Mouse (Mus musculus) hindlimb bud, embryonic 11.5 days (tissue): ENCODE results near the gene Slc16a9.
A peak's percentile ranks its signal among the peaks of the same experiment; 100 is the strongest.

Experiments used
- DNase-seq: peaks from one replicate; pipeline ENCODE4 v3.0.0-alpha.2; 2012; ENCODE audit warnings: low read depth, low spot score; ENCODE audit errors: extremely low spot score

Slc16a9 gene

DNA sequence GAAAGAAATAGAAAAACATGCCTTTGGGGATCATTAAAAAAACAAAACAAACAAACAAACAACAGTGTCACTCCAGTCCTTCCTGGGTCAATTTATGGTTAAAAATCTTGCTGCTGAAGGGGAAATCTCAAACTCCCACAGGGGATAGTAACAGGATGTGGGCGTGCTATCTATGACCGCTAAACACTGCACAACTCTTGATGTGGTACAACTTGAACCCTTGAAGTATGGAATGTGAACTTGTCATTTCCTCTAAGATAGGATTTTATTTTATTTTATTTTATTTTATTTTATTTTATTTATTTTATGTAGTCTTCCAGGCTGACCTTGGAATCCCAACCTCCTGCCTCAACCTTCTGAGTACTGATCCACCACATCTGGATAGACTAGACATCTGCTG lies 54.2 kb downstream of the Slc16a9 start:
- DNase-seq = no peak

DNA sequence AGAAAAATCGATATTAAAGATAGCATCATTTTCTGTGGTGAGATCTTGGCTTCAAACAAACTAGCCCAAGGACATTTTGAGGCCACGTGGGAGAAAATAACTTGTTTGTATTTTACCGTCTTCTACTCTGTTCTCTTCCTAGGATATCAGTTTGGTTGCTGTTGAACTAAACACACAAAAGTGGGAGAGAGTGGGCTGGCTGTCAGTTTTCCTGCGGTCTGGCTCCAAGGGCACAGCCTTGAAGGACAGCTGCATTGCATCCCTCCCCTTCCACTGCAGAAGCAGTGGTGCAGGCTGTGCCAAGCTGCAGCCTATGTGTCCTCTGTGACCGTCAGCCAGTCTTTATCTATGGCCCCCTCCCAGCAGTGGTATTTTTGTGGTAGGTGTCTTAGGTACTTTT lies 54.8 kb downstream of the Slc16a9 start:
- no peak for DNase-seq

DNA sequence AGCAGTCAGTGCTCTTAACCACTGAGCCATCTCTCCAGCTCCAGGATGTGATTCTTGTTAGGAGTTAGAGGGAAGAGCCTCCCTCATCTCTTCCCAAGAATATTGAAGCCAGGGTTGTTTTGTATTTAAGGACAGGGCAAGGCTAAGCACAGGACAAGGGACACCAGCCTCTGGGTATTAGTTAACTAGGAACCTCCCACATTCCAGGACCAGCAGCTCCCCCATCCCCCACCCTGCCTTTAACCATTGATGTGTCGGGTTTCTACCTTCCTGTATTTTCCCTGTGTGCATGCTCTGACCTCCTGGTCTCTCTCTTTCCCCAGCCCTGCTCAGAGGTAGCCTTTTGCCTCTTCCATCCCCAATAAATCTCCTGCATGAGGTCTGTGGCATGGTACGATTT lies 56.3 kb downstream of the Slc16a9 start:
- DNase-seq = no peak

DNA sequence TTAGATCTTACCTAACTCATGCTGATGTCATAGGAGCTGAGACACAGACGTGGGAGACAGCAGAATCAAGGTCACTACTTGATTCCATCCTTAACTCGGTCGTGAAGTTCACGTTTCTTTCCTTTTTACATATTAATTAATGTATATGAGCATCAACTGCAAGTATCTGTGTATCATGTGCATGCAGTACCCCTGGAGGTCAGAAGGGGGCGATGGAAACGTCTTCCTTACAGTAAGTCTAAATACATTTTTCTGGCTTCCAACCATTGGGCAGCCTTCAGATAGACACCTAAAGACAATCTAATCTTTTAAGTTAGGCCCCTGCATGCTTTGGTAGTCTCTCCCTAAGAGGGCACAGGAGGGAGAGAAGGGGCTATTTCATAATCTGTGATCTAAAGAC lies 58.3 kb downstream of the Slc16a9 start:
- DNase-seq = no peak

DNA sequence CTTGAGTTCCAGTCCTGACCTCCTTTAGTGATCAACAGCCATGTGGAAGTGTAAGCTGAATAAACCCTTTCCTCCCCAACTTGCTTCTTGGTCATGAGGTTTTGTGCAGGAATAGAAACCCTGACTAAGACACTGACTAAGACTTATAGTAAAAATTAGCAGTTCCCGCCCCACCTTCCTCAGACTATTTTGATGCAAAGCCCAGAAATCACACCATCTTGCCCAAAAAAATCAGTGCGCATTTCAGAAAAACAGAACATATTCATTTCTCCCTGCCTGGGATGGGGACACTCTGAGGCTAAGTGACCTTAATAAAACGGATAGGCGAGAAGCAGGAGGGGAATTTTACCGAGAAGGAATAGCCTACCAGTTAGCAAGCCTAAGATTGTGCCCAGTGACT lies 60.8 kb downstream of the Slc16a9 start:
- no peak for DNase-seq

DNA sequence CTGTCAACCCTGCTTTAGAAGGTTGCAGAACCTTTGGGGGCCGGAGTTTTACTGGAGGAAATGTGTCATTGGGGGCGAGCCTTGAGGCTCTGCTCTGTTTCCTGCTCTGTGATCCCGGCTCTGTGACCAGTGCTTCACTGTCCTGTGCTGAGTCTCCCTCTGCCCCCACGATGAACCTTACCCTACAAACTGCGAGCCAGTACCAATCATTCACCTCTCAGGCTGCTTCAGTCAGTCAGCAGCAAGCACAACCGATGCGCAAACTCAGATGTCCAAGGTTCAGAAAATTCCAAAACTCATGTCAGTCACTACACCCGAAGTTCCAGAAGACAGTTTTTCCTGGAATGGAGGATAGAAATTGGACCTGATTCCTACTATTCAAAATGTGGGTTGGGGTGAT lies 64.5 kb downstream of the Slc16a9 start:
- DNase-seq = no peak

DNA sequence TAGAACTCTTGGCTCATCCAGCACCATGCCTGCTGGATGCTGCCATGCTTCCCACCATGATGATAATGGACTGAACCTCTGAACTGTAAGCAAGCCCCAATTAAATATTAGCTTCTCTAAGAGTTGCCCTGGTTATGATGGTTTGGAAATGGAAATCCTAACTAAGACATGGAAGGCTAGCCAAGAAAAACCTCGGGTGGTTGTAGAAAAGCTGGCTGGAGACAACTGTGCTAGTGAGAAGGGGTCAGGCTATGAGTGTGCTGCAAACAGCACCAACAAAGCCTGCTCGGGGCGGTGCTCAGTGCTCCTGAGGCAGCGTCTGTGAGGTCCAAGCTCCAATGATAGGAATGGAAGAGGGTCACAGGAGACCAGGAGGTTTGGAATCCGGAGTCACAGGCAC lies 65.7 kb downstream of the Slc16a9 start:
- DNase-seq = no peak

DNA sequence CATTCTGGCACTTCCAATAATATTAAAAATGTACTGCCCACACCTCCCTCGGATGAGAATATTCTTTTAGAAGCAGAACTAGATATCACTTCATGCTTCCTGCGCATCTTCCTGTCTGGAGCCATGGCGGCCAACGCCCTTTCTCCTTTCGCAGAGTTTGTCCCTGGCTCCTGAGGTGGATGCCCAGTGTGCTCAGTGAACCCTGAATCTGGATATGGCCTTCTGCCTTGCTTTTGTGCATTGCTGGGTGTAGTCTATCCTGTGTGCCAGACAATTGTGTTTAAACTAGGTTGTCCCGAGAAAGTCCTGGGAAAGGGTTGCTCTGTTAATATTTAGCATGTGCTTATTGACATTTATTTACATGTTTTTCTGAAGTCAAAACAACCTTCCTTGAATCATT lies 71.0 kb downstream of the Slc16a9 start:
- no peak for DNase-seq

DNA sequence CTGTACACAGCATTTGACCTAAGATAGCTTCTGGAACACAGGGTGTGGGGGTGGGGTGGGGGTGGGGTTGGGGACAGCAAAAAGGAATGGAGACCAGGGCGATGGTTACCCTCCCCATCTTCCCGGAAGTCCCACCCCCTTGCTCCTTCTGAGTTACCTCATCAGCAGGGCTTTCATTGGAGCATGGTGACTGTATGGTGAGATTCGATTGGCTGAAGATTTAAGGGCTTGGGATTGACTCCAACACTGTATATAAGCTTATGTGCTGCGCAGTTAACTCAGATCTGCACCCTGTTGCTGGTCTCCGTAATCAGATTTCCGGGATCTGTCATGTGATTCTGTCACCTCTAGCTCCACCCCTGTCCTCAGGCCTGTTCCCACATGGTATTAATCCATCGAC lies 72.0 kb downstream of the Slc16a9 start:
- DNase-seq = no peak

DNA sequence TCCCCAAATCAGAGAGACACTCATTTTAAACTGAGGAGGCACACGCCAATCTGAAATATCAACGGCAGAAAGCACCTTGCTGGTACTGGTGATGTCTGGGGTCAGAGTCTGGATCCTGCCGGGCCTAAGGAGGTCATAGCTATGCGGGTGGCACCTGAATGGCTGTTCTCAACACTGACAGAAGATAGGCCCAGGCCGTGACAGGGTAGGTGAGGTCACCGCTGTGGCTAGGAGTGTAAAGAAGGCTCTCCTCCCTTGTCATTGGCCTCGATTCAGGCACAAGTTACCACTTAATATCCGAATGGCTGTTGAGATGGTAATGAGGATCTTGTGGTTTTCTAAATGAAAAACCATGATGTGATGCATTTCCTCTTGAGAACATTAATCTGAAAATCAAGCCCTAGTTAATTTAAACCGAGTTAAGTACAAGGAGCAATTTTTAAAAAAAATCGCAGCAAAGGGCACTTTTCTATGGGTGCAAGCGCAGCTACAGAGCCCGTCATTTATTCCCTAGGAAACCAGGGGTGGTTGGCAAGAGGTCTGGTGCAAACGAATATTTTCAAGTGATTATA lies 72.6 kb downstream of the Slc16a9 start:
- DNase-seq = no peak

DNA sequence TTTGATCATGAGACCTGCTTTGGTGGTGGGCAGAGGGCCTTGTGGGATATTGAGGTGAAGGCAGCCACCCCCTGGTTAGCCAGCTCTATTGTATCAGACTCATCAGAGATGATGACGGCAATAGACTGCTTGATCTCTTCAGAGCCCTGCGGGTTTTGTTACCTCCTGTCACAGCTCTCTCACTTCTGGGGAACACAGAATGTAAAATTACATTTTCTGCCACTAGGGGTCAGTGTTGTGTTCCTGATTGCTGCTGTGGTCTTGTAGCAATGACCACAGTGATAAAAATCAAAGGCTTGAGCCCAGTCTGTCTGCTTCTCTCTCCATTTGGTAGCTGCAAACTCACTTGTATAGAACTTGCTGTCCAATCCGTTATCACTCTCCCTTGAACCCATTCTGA lies 73.7 kb downstream of the Slc16a9 start:
- DNase-seq = peak; percentile 86

DNA sequence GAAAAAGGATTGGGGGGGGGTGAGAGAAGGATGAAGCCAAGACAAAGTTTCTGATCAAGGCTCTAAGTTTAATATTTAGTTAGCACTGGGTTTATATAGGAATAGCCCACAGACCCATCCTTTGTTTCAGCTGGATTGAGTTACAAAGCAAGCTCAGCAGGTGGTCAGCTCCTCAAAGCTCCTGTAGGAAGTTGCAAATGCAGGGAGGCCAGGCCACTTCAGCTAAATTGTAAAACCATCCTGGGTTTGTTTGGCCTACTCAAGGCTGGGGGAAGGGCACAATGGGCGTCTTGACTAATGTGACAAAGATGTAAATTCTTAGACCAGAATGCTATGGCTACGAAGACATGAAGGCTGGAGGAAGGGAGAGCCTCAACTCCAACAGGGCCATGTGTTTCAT lies 80.6 kb downstream of the Slc16a9 start:
- no peak for DNase-seq

DNA sequence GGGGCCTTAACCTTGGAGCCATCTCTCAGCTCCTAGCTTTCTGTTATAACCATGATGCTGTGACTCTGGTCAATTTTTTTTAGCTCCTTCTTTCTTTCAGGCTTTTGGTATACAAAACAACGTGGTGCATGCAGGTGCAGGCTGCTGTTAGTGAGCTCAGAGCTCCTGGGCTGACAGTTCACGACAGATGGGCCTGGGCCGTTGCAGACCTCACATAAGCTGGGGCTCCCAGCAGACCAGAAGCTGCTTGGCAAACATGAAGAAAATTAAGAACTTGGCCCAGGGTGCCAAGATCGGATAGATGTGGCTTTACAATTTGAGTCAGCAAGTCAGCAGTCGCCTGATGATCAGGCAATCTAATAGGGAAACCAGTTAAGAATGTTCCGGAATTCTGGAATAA lies 82.4 kb downstream of the Slc16a9 start:
- DNase-seq = no peak

DNA sequence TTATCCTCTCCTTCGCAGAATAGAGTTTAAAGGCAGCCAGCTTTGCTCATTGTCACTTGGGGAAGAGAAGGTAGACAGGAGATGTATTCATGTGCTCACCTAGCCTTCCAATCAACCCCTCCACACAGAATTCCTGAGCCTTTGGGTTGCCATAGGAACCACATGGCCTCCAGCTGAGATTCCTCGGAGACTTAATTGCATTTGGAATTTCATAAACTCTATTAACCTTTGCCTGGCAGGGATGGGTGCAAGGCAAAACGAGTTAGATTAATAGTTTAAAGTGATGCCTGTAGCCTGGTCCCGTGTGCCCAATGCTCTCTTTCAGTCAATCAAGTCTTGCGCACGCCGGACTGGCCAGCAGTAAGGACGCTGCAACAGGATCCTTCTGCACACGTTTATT lies 83.2 kb downstream of the Slc16a9 start:
- no peak for DNase-seq
